Mouse (Mus musculus) small intestine, adult 2 months (tissue): ENCODE results near the gene Usp34.

Experiments
- CTCF ChIP-seq: fragments of 200-500 bp; IDR thresholded peaks from 2 replicates; pipeline ENCODE4 v1.5.1; 2012; ENCODE audit warnings: low read depth, mild to moderate bottlenecking, control low read depth, inconsistent platforms, low read length, moderate library complexity, mixed read lengths; ENCODE audit not compliant: insufficient replicate concordance, insufficient read length; ENCODE audit errors: extremely low read depth
- POLR2A ChIP-seq: fragments of 200-500 bp; IDR thresholded peaks from 2 replicates; pipeline ENCODE4 v1.6.1; 2012; ENCODE audit warnings: low read depth, mild to moderate bottlenecking, control low read depth, inconsistent platforms, low read length, moderate library complexity

- TF ChIP-seq CTCF (no peak), POLR2A (no peak)
These were observed 230.8 kb downstream of the Usp34 start for GRCm38 (mm10) chr11:23537446-23537845.
